ENCODE assay signal across 8 mouse cellular contexts in genomic region chr2:30743265-30743846, GRCm38 (mm10).
A peak's percentile ranks its signal among the peaks of the same experiment; 100 is the strongest.
DNase-seq lines count a peak whose midpoint lies in the region; ATAC-seq and TF ChIP-seq lines count a peak whose summit lies in the region.

No protein-coding gene starts in this region.

- no peaks in the 10 kb centered on the region for H3K9me3 ChIP-seq in forebrain, postnatal 0 days (ENCODE audit: low read length)
- no peaks in the 10 kb centered on the region for H3K9me3 ChIP-seq in intestine, embryonic 16.5 days (ENCODE audit: control insufficient read depth, low read length)
- no peaks in the 10 kb centered on the region for H3K9me3 ChIP-seq in midbrain, embryonic 14.5 days (ENCODE audit: control insufficient read depth, low read length)

- no peak overlapping the region for H3K4me3 ChIP-seq in forebrain, postnatal 0 days (ENCODE audit: low read depth, low read length)
- no peak overlapping the region for H3K4me3 ChIP-seq in intestine, embryonic 16.5 days (ENCODE audit: low read length)
- H3K4me3 ChIP-seq in midbrain, embryonic 14.5 days (replicated peaks; ENCODE audit: low read depth, low read length) = no peak overlapping the region

- no peaks in the 10 kb centered on the region for H3K27me3 ChIP-seq in forebrain, postnatal 0 days (ENCODE audit: insufficient read depth, low read length)
- no peaks in the 10 kb centered on the region for H3K27me3 ChIP-seq in intestine, embryonic 16.5 days (replicated peaks; ENCODE audit: control insufficient read depth, insufficient read depth, low read length)
- no peaks in the 10 kb centered on the region for H3K27me3 ChIP-seq in midbrain, embryonic 14.5 days (ENCODE audit: control insufficient read depth, insufficient read depth, low read length)

- WGBS in forebrain, postnatal 0 days = 27% methylated on average over 4 of the region's 4 CpGs
- WGBS in intestine, embryonic 16.5 days = 48% methylated on average over 4 of the region's 4 CpGs
- WGBS in midbrain, embryonic 14.5 days = 31% methylated on average over 4 of the region's 4 CpGs

- no peak overlapping the region for H3K9ac ChIP-seq in forebrain, postnatal 0 days
- no peak overlapping the region; the same call in 1 of the 2 replicates for H3K9ac ChIP-seq in intestine, embryonic 16.5 days (ENCODE audit: low read depth, low read length)
- H3K9ac ChIP-seq in midbrain, embryonic 14.5 days (replicated peaks; ENCODE audit: low read length) = no peak overlapping the region; the same call in 1 of the 2 replicates

- H3K27ac ChIP-seq in forebrain, postnatal 0 days (ENCODE audit: low read depth, low read length) = peak overlapping the region; percentile 75; the same call in 1 of the 2 replicates
- H3K27ac ChIP-seq in intestine, embryonic 16.5 days (ENCODE audit: low read length) = peak overlapping the region; percentile 71; the same call in 1 of the 2 replicates
- H3K27ac ChIP-seq in midbrain, embryonic 14.5 days (replicated peaks; ENCODE audit: low read depth, low read length) = peak overlapping the region; percentile 89

- ATAC-seq in forebrain, postnatal 0 days = no peak
- no peak for ATAC-seq in intestine, embryonic 16.5 days
- ATAC-seq in midbrain, embryonic 14.5 days (ENCODE audit: low FRiP score, low TSS enrichment) = no peak

- H3K36me3 ChIP-seq in forebrain, postnatal 0 days (ENCODE audit: insufficient read depth) = no peaks in the 10 kb centered on the region
- H3K36me3 ChIP-seq in intestine, embryonic 16.5 days (ENCODE audit: control insufficient read depth, insufficient read depth, low read length) = no peaks in the 10 kb centered on the region
- H3K36me3 ChIP-seq in midbrain, embryonic 14.5 days (ENCODE audit: control insufficient read depth, insufficient read depth, low read length) = no peaks in the 10 kb centered on the region

- no peak overlapping the region for H3K4me2 ChIP-seq in forebrain, postnatal 0 days (ENCODE audit: low read depth)
- H3K4me2 ChIP-seq in intestine, embryonic 16.5 days (ENCODE audit: low read depth, low read length) = no peak overlapping the region
- peak overlapping the region; percentile 41 for H3K4me2 ChIP-seq in midbrain, embryonic 14.5 days (ENCODE audit: low read length)

- no peak for TF ChIP-seq CTCF in forebrain, postnatal 0 days (IDR thresholded peaks at IDR 0.05; ENCODE audit: low read depth)

- peaks cover 11% of the 10 kb centered on the region for H3K4me1 ChIP-seq in forebrain, postnatal 0 days (ENCODE audit: insufficient read depth)
- peaks cover 11% of the 10 kb centered on the region for H3K4me1 ChIP-seq in intestine, embryonic 16.5 days (ENCODE audit: control insufficient read depth, insufficient read depth, low read length)
- H3K4me1 ChIP-seq in midbrain, embryonic 14.5 days (ENCODE audit: control insufficient read depth, insufficient read depth, low read length) = peaks cover 17% of the 10 kb centered on the region

- DNase-seq in urinary bladder, postnatal 14 days (ENCODE audit: low spot score) = peak; percentile 59
- DNase-seq in urinary bladder, postnatal 10 days (ENCODE audit: low spot score) = no peak
- no peak for DNase-seq in forebrain, postnatal 0 days
- DNase-seq in midbrain, embryonic 14.5 days = no peak
- no peak for DNase-seq in layer of hippocampus, postnatal 36 days
- no peak for DNase-seq in frontal cortex, postnatal 36 days (ENCODE audit: low spot score in 2 of 2)
- DNase-seq in frontal cortex, adult 2 months (ENCODE audit: extremely low spot score in 1 of 2, low spot score in 1 of 2) = no peak
